Mouse (Mus musculus) megakaryocyte progenitor cell, adult 5-6 weeks (primary cell): ENCODE measurements around the gene Senp1. TPM values are rescaled to one million over a fixed set of nuclear protein-coding genes. Genes with fewer than 3 reads are reported as not detected.
A peak's percentile ranks its signal among the peaks of the same experiment; 100 is the strongest.

Source experiments
- ATAC-seq: replicated peaks from 2 replicates; pipeline ENCODE4 v1.8.0; 2016; ENCODE audit warnings: mild to moderate bottlenecking, moderate TSS enrichment, inconsistent platforms; ENCODE audit not compliant: poor library complexity
- total RNA-seq, 2 experiments: library from RNA; stranded (forward) in 1 of 2; stranded (reverse) in 1 of 2; fragments of 157-497, 149-512 nt in 1 of 2; fragments of 200-1000 nt in 1 of 2; gene quantifications; 2 replicates each; pipeline versions ENCODE4 v1.2.3 to v1.2.4; 2015 to 2017

Senp1 gene
- total RNA-seq, 2 experiments from 2014 or later = 57.6 to 60.2 TPM

GRCm38 (mm10) chr15:98003822-98004739, 89.5 kb downstream of the Senp1 start, which contains the start of gene Col2a1:
Col2a1 (minus strand) TSS chr15:98004695.
- 0 out of 2 replicates have a peak, but pooled peaks have one; percentile 30 for ATAC-seq

GRCm38 (mm10) chr15:98002991-98003821, 90.3 kb downstream of the Senp1 start:
- ATAC-seq = no peak

- no peak for ATAC-seq
Measured at GRCm38 (mm10) chr15:98002113-98002990, 91.2 kb downstream of the Senp1 start.

- ATAC-seq = no peak
Measured at GRCm38 (mm10) chr15:98001321-98002112, 92.0 kb downstream of the Senp1 start.

GRCm38 (mm10) chr15:97999991-98000390, 93.6 kb downstream of the Senp1 start:
- no peak for ATAC-seq

GRCm38 (mm10) chr15:97999546-97999945, 94.0 kb downstream of the Senp1 start:
- no peak for ATAC-seq

GRCm38 (mm10) chr15:97996716-97997256, 96.8 kb downstream of the Senp1 start:
- ATAC-seq = no peak

GRCm38 (mm10) chr15:97992712-97993286, 100.7 kb downstream of the Senp1 start:
- ATAC-seq = peak; percentile 96

GRCm38 (mm10) chr15:97992027-97992711, 101.4 kb downstream of the Senp1 start:
- ATAC-seq = no peak

- ATAC-seq = no peak
Measured at GRCm38 (mm10) chr15:97991285-97991895, 102.2 kb downstream of the Senp1 start.

GRCm38 (mm10) chr15:97990721-97991120, 102.8 kb downstream of the Senp1 start:
- ATAC-seq = no peak

GRCm38 (mm10) chr15:97990124-97990523, 103.4 kb downstream of the Senp1 start:
- no peak for ATAC-seq

GRCm38 (mm10) chr15:97989544-97989943, 104.0 kb downstream of the Senp1 start:
- ATAC-seq = no peak

Other genes with a start within 250 kb of the Senp1 start
- gene Hdac7, start 249.2 kb downstream of the Senp1 start, total RNA-seq (2015) = 22.1 and 29.2 TPM in 2 replicates
- gene Hdac7, start 249.2 kb downstream of the Senp1 start, total RNA-seq (2017) = 12.6 and 14.0 TPM in 2 replicates
- gene Vdr, start 183.1 kb downstream of the Senp1 start, total RNA-seq (2015) = 5.3 and 7.9 TPM in 2 replicates
- 1.7 and 1.9 TPM in 2 replicates for gene Vdr, start 183.1 kb downstream of the Senp1 start, total RNA-seq (2017)
- 41.7 and 48.4 TPM in 2 replicates for gene Tmem106c, start 129.5 kb downstream of the Senp1 start, total RNA-seq (2015)
- 26.2 and 30.1 TPM in 2 replicates for gene Tmem106c, start 129.5 kb downstream of the Senp1 start, total RNA-seq (2017)
- gene Col2a1, start 89.0 kb downstream of the Senp1 start, total RNA-seq (2015) = 0.05 TPM in 1 of 2 replicates, not detected in the other
- not detected in 2 replicates for gene Col2a1, start 89.0 kb downstream of the Senp1 start, total RNA-seq (2017)
- 5.4 and 5.9 TPM in 2 replicates for gene Pfkm, start 1.2 kb downstream of the Senp1 start, total RNA-seq (2015)
- gene Pfkm, start 1.2 kb downstream of the Senp1 start, total RNA-seq (2017) = 14.1 and 20.0 TPM in 2 replicates
- 28.4 and 28.8 TPM in 2 replicates for gene Asb8, start 71.9 kb upstream of the Senp1 start, total RNA-seq (2015)
- gene Asb8, start 71.9 kb upstream of the Senp1 start, total RNA-seq (2017) = 25.3 and 27.6 TPM in 2 replicates
- not detected in 2 replicates for gene Ccdc184, start 73.4 kb upstream of the Senp1 start, total RNA-seq (2015)
- not detected in 2 replicates for gene Ccdc184, start 73.4 kb upstream of the Senp1 start, total RNA-seq (2017)
- gene Olfr288, start 101.8 kb upstream of the Senp1 start, total RNA-seq (2015) = not detected in 2 replicates
- gene Olfr288, start 101.8 kb upstream of the Senp1 start, total RNA-seq (2017) = not detected in 2 replicates
- gene Gm44579, start 127.2 kb upstream of the Senp1 start, total RNA-seq (2015) = not detected in 2 replicates
- gene Gm44579, start 127.2 kb upstream of the Senp1 start, total RNA-seq (2017) = not detected in 2 replicates
- 0.07 and 0.42 TPM in 2 replicates for gene Olfr287, start 127.3 kb upstream of the Senp1 start, total RNA-seq (2015)
- gene Olfr287, start 127.3 kb upstream of the Senp1 start, total RNA-seq (2017) = not detected in 2 replicates
- not detected in 2 replicates for gene Olfr286, start 140.7 kb upstream of the Senp1 start, total RNA-seq (2015)
- not detected in 2 replicates for gene Olfr286, start 140.7 kb upstream of the Senp1 start, total RNA-seq (2017)
- gene H1fnt, start 163.5 kb upstream of the Senp1 start, total RNA-seq (2015) = not detected in 2 replicates
- gene H1fnt, start 163.5 kb upstream of the Senp1 start, total RNA-seq (2017) = not detected in 2 replicates
- gene Zfp641, start 202.4 kb upstream of the Senp1 start, total RNA-seq (2015) = not detected in 2 replicates
- not detected in 2 replicates for gene Zfp641, start 202.4 kb upstream of the Senp1 start, total RNA-seq (2017)
- not detected in 2 replicates for gene Olfr285, start 223.6 kb upstream of the Senp1 start, total RNA-seq (2015)
- not detected in 2 replicates for gene Olfr285, start 223.6 kb upstream of the Senp1 start, total RNA-seq (2017)
- gene Olfr284, start 247.2 kb upstream of the Senp1 start, total RNA-seq (2015) = not detected in 2 replicates
- gene Olfr284, start 247.2 kb upstream of the Senp1 start, total RNA-seq (2017) = not detected in 2 replicates